Mouse (Mus musculus): Measurements from ENCODE around the gene Armc7.
"Not testable (repeated sequence)": the region's sequence is repeated elsewhere in the genome, so short reads cannot be mapped to it uniquely, and the experiment has no call there.

Armc7 gene

GRCm38 (mm10) chr11:115475025-115475757 is at the start of gene Armc7:
Armc7 (plus strand) TSS chr11:115475667.
- peak; percentile 90 to 92 for DNase-seq

- no peak for DNase-seq
Measured at GRCm38 (mm10) chr11:115425671-115426070, 49.8 kb upstream of the Armc7 start.

GRCm38 (mm10) chr11:115427482-115428331 is 47.8 kb upstream of the Armc7 start:
- peak; percentile 57 to 77 for DNase-seq

- DNase-seq = no peak
Measured at GRCm38 (mm10) chr11:115429307-115429706, 46.2 kb upstream of the Armc7 start.

GRCm38 (mm10) chr11:115430561-115430960 is 44.9 kb upstream of the Armc7 start:
- DNase-seq = no peak

GRCm38 (mm10) chr11:115432814-115433213 is 42.7 kb upstream of the Armc7 start:
- no peak for DNase-seq

- DNase-seq = no peak
Measured at GRCm38 (mm10) chr11:115433342-115433741, 42.1 kb upstream of the Armc7 start.

GRCm38 (mm10) chr11:115435596-115436337 is 39.7 kb upstream of the Armc7 start:
- DNase-seq = no peak

- no peak for DNase-seq
Measured at GRCm38 (mm10) chr11:115437571-115438122, 37.8 kb upstream of the Armc7 start.

- no peak for DNase-seq
Measured at GRCm38 (mm10) chr11:115439326-115439725, 36.1 kb upstream of the Armc7 start.

GRCm38 (mm10) chr11:115439906-115440595 is 35.4 kb upstream of the Armc7 start, which contains the start of gene Trim80:
Trim80 (plus strand) TSS chr11:115440545.
- DNase-seq = no peak

- peak in 1 of 2 experiments; percentile 46 for DNase-seq
Measured at GRCm38 (mm10) chr11:115441417-115441816, 34.0 kb upstream of the Armc7 start.

GRCm38 (mm10) chr11:115446906-115447305 is 28.6 kb upstream of the Armc7 start:
- DNase-seq = no peak

- DNase-seq = no peak
Measured at GRCm38 (mm10) chr11:115447321-115447885, 28.1 kb upstream of the Armc7 start.

GRCm38 (mm10) chr11:115448075-115448474 is 27.4 kb upstream of the Armc7 start:
- no peak for DNase-seq

GRCm38 (mm10) chr11:115448998-115449397 is 26.5 kb upstream of the Armc7 start:
- DNase-seq = no peak

- no peak for DNase-seq
Measured at GRCm38 (mm10) chr11:115450176-115450575, 25.3 kb upstream of the Armc7 start.

GRCm38 (mm10) chr11:115451781-115452241 is 23.7 kb upstream of the Armc7 start:
- peak; percentile 74 to 91 for DNase-seq

- DNase-seq = no peak
Measured at GRCm38 (mm10) chr11:115452281-115452860, 23.1 kb upstream of the Armc7 start.

- DNase-seq = peak in 1 of 2 experiments; percentile 55
Measured at GRCm38 (mm10) chr11:115453306-115453705, 22.2 kb upstream of the Armc7 start.

- not testable (repeated sequence) for DNase-seq
Measured at GRCm38 (mm10) chr11:115454822-115455221, 20.6 kb upstream of the Armc7 start.

Data from thymus, adult 18-20 months (tissue).